Mouse (Mus musculus) liver, postnatal 0 days (tissue): ENCODE measurements at regions not wholly inside any gene's neighbourhood (a gene's known extent, or its start where the extent isn't known, plus 50 kb on each side); places are given as distances from the start of the nearest gene placed in this dataset.

Experiments
- ATAC-seq: fragments of 200-750 bp; cut with Nextera tagmentation; 2 replicates; pipeline ENCODE4 v1.8.0; 2017; ENCODE audit warnings: mild to moderate bottlenecking, moderate library complexity
- DNase-seq: peaks from one replicate; pipeline ENCODE4 v3.0.0-alpha.2; 2016
- H3K27ac ChIP-seq: fragments of 300-500 bp; sonication (generic); 2 replicates; pipeline ENCODE4 v1.5.1; 2014; ENCODE audit warnings: antibody characterized with exemption, moderate library complexity, mild to moderate bottlenecking, low read depth
- H3K27me3 ChIP-seq: fragments of 300-500 bp; sonication (generic); 2 replicates; pipeline ENCODE4 v1.6.1; 2014; ENCODE audit warnings: low read length, control low read depth, mixed read lengths; ENCODE audit not compliant: insufficient read depth
- H3K36me3 ChIP-seq: fragments of 300-500 bp; sonication (generic); replicated peaks from 2 replicates; pipeline ENCODE4 v1.6.1; 2014; ENCODE audit warnings: mild to moderate bottlenecking, control low read depth, low read length, moderate library complexity, mixed read lengths; ENCODE audit not compliant: insufficient read depth
- H3K4me1 ChIP-seq: fragments of 300-500 bp; sonication (generic); 2 replicates; pipeline ENCODE4 v1.6.1; 2014; ENCODE audit warnings: antibody characterized with exemption, mild to moderate bottlenecking, control low read depth; ENCODE audit not compliant: insufficient read depth
- H3K4me2 ChIP-seq: fragments of 300-500 bp; sonication (generic); 2 replicates; pipeline ENCODE4 v1.6.1; 2014; ENCODE audit warnings: low read depth, mild to moderate bottlenecking, low read length, moderate library complexity, mixed read lengths
- H3K4me3 ChIP-seq: fragments of 300-500 bp; sonication (generic); 2 replicates; pipeline ENCODE4 v1.5.1; 2014; ENCODE audit warnings: low read depth, low read length
- H3K9ac ChIP-seq: fragments of 300-500 bp; sonication (generic); replicated peaks from 2 replicates; pipeline ENCODE4 v1.6.1; 2014; ENCODE audit warnings: mild to moderate bottlenecking, moderate library complexity
- H3K9me3 ChIP-seq: fragments of 300-500 bp; sonication (generic); 2 replicates; pipeline ENCODE4 v1.6.1; 2016; ENCODE audit warnings: mild to moderate bottlenecking, control low read depth, low read length, mixed read lengths
- CTCF ChIP-seq: sonication (generic); IDR thresholded peaks from 2 replicates; pipeline ENCODE4 v1.5.1; 2016; ENCODE audit warnings: antibody characterized with exemption, low read depth
- EP300 ChIP-seq: IDR thresholded peaks from 2 replicates; pipeline ENCODE4 v1.6.1; 2016; ENCODE audit warnings: antibody characterized with exemption, low read depth, mild to moderate bottlenecking
- WGBS: fragments of 180-500 bp; shearing (Covaris S2); extraction: QIAGEN DNeasy Blood & Tissue Kit; methylation state at CpG from one replicate; pipeline ENCODE4 v1.1.7; 2014; ENCODE audit not compliant: insufficient replicate concordance; 5-methylcytosine and 5-hydroxymethylcytosine counted together

- TF ChIP-seq EP300: no peak
- no peak for TF ChIP-seq CTCF
- WGBS: 77% methylated on average over 10 of the region's 10 CpGs
- DNase-seq (no peak), ATAC-seq (no peak)
- Histone ChIP-seq H3K27me3 (no peaks in the 10 kb centered on the region), H3K9me3 (no peaks in the 10 kb centered on the region), H3K4me3 (no peak overlapping the region), H3K4me1 (no peaks in the 10 kb centered on the region; the same call in 1 of the 2 replicates), H3K27ac (no peak overlapping the region), H3K9ac (no peak overlapping the region), H3K36me3 (no peaks in the 10 kb centered on the region), H3K4me2 (no peak overlapping the region)
Measured at GRCm38 (mm10) chr6:51114604-51115333, 317.7 kb upstream of the Nfe2l3 start.

GRCm38 (mm10) chr6:51118833-51119535, 313.5 kb upstream of the Nfe2l3 start:
- Histone ChIP-seq H3K9ac (no peak overlapping the region), H3K4me3 (no peak overlapping the region), H3K36me3 (no peaks in the 10 kb centered on the region), H3K4me2 (no peak overlapping the region), H3K27me3 (no peaks in the 10 kb centered on the region), H3K27ac (no peak overlapping the region), H3K9me3 (no peaks in the 10 kb centered on the region), H3K4me1 (peaks cover 2% of the 10 kb centered on the region)
- WGBS: 51% methylated on average over 9 of the region's 9 CpGs
- ATAC-seq: 0 out of 2 replicates have a peak, but pooled peaks have one; percentile 21
- TF ChIP-seq EP300 (0 out of 2 replicates have a peak, but pooled peaks have one; percentile 11), CTCF (no peak)
- DNase-seq: no peak

GRCm38 (mm10) chr6:51119691-51120302, 312.7 kb upstream of the Nfe2l3 start:
- TF ChIP-seq CTCF (no peak), EP300 (no peak)
- peaks cover 2% of the 10 kb centered on the region for H3K4me1 ChIP-seq
- H3K9me3 ChIP-seq: no peaks in the 10 kb centered on the region
- ATAC-seq: no peak
- DNase-seq: peak; percentile 21
- H3K27ac ChIP-seq: no peak overlapping the region
- no peak overlapping the region for H3K4me2 ChIP-seq
- H3K36me3 ChIP-seq: no peaks in the 10 kb centered on the region
- H3K4me3 ChIP-seq: no peak overlapping the region
- no peaks in the 10 kb centered on the region for H3K27me3 ChIP-seq
- H3K9ac ChIP-seq: no peak overlapping the region
- 70% methylated on average over 12 of the region's 12 CpGs for WGBS

GRCm38 (mm10) chr6:51122941-51123340, 309.5 kb upstream of the Nfe2l3 start:
- H3K4me1 ChIP-seq: peaks cover 2% of the 10 kb centered on the region
- no peak overlapping the region for H3K9ac ChIP-seq
- ATAC-seq (no peak), DNase-seq (no peak)
- H3K27me3 ChIP-seq: no peaks in the 10 kb centered on the region
- no peaks in the 10 kb centered on the region for H3K9me3 ChIP-seq
- no peak for TF ChIP-seq EP300
- TF ChIP-seq CTCF: no peak
- no peak overlapping the region for H3K4me2 ChIP-seq
- no peak overlapping the region for H3K4me3 ChIP-seq
- WGBS: 29% methylated on average over 5 of the region's 5 CpGs
- no peaks in the 10 kb centered on the region for H3K36me3 ChIP-seq
- no peak overlapping the region for H3K27ac ChIP-seq

- Histone ChIP-seq H3K27me3 (no peaks in the 10 kb centered on the region), H3K4me1 (peaks cover 4% of the 10 kb centered on the region), H3K36me3 (no peaks in the 10 kb centered on the region), H3K27ac (no peak overlapping the region), H3K4me3 (no peak overlapping the region), H3K9me3 (no peaks in the 10 kb centered on the region), H3K9ac (no peak overlapping the region), H3K4me2 (no peak overlapping the region)
- ATAC-seq (no peak), DNase-seq (no peak)
- WGBS: 81% methylated on average over 6 of the region's 6 CpGs
- TF ChIP-seq EP300: no peak
- TF ChIP-seq CTCF: no peak
Measured at GRCm38 (mm10) chr6:51127851-51128250, 304.6 kb upstream of the Nfe2l3 start.

- no peaks in the 10 kb centered on the region for H3K27me3 ChIP-seq
- no peak for ATAC-seq
- peak overlapping the region; percentile 31 for H3K4me3 ChIP-seq
- H3K27ac ChIP-seq: peak overlapping the region; percentile 49
- no peak overlapping the region for H3K9ac ChIP-seq
- H3K9me3 ChIP-seq: no peaks in the 10 kb centered on the region
- peaks cover 2% of the 10 kb centered on the region; the same call in 1 of the 2 replicates for H3K4me1 ChIP-seq
- TF ChIP-seq EP300: no peak
- DNase-seq: no peak
- peak overlapping the region; percentile 42 for H3K4me2 ChIP-seq
- H3K36me3 ChIP-seq: no peaks in the 10 kb centered on the region
- 78% methylated on average over 13 of the region's 13 CpGs for WGBS
Measured at GRCm38 (mm10) chr6:51129096-51129495, 303.4 kb upstream of the Nfe2l3 start.
